Mouse (Mus musculus) intestine, embryonic 14.5 days (tissue): ENCODE results near the gene Clmn. TPM values are rescaled to one million over a fixed set of nuclear protein-coding genes. Genes with fewer than 3 reads are reported as not detected.

Experiments used
- ATAC-seq: fragments of 200-750 bp; cut with Nextera tagmentation; replicated peaks from 2 replicates; pipeline ENCODE4 v1.8.0; 2017; ENCODE audit warnings: low read depth, moderate number of reproducible peaks, moderate TSS enrichment, moderate library complexity; ENCODE audit not compliant: low FRiP score, low TSS enrichment
- DNase-seq: peaks from one replicate; pipeline ENCODE4 v3.0.0-alpha.2; 2018; ENCODE audit warnings: low spot score
- H3K27ac ChIP-seq: fragments of 300-500 bp; sonication (generic); 2 replicates; pipeline ENCODE4 v1.5.1; 2014; ENCODE audit warnings: low read depth, mild to moderate bottlenecking, control low read depth
- H3K27me3 ChIP-seq: fragments of 300-500 bp; sonication (generic); replicated peaks from 2 replicates; pipeline ENCODE4 v1.6.1; 2014; ENCODE audit warnings: low read length, control low read depth; ENCODE audit not compliant: control insufficient read depth, insufficient read depth
- H3K36me3 ChIP-seq: fragments of 300-500 bp; sonication (generic); 2 replicates; pipeline ENCODE4 v1.6.1; 2014; ENCODE audit warnings: low read length, control low read depth; ENCODE audit not compliant: control insufficient read depth, insufficient read depth
- H3K4me1 ChIP-seq: fragments of 300-500 bp; sonication (generic); replicated peaks from 2 replicates; pipeline ENCODE4 v1.6.1; 2014; ENCODE audit warnings: low read length, control low read depth, mixed read lengths; ENCODE audit not compliant: control insufficient read depth, insufficient read depth
- H3K4me2 ChIP-seq: fragments of 300-500 bp; sonication (generic); 2 replicates; pipeline ENCODE4 v1.6.1; 2014; ENCODE audit warnings: low read length
- H3K4me3 ChIP-seq: fragments of 300-500 bp; sonication (generic); 2 replicates; pipeline ENCODE4 v1.5.1; 2014; ENCODE audit warnings: low read depth, low read length, control low read depth, mixed read lengths
- H3K9ac ChIP-seq: fragments of 300-500 bp; sonication (generic); 2 replicates; pipeline ENCODE4 v1.6.1; 2014; ENCODE audit warnings: mild to moderate bottlenecking, low read length
- H3K9me3 ChIP-seq: fragments of 300-500 bp; sonication (generic); 2 replicates; pipeline ENCODE4 v1.6.1; 2016; ENCODE audit warnings: low read length, control low read depth; ENCODE audit not compliant: control insufficient read depth
- WGBS: fragments of 180-500 bp; shearing (Covaris S2); extraction: QIAGEN DNeasy Blood & Tissue Kit; methylation state at CpG from one replicate; pipeline ENCODE4 v1.1.7; 2014; 5-methylcytosine and 5-hydroxymethylcytosine counted together
- polyA plus RNA-seq: library from polyadenylated mRNA; unstranded; fragments of >200 nt; fragmentation: Nextera tagmentation; extraction: Ambion mirVana; gene quantifications from 2 replicates; pipeline ENCODE4 v1.2.1, GENCODE M21; 2014

The Clmn gene
- polyA plus RNA-seq, 1 experiment from 2014 or later = 3.4 TPM

GRCm38 (mm10) chr12:104812711-104813110, 52.2 kb downstream of the Clmn start:
- H3K4me2 ChIP-seq = no peak overlapping the region
- no peak overlapping the region for H3K27ac ChIP-seq
- H3K9me3 ChIP-seq = no peaks in the 10 kb centered on the region
- no peak overlapping the region for H3K4me3 ChIP-seq
- no peak for DNase-seq
- WGBS = 78% methylated on average over 4 of the region's 4 CpGs
- no peak for ATAC-seq
- H3K9ac ChIP-seq = no peak overlapping the region
- H3K4me1 ChIP-seq = peaks cover 19% of the 10 kb centered on the region; the same call in 1 of the 2 replicates
- no peaks in the 10 kb centered on the region for H3K27me3 ChIP-seq
- H3K36me3 ChIP-seq = no peaks in the 10 kb centered on the region

GRCm38 (mm10) chr12:104810923-104811443, 53.9 kb downstream of the Clmn start:
- Histone ChIP-seq H3K4me1 (peaks cover 19% of the 10 kb centered on the region; the same call in 1 of the 2 replicates), H3K4me3 (no peak overlapping the region), H3K9me3 (no peaks in the 10 kb centered on the region), H3K27me3 (no peaks in the 10 kb centered on the region), H3K36me3 (no peaks in the 10 kb centered on the region), H3K4me2 (no peak overlapping the region), H3K9ac (no peak overlapping the region), H3K27ac (no peak overlapping the region)
- 51% methylated on average over 7 of the region's 7 CpGs for WGBS
- ATAC-seq (no peak), DNase-seq (no peak)

GRCm38 (mm10) chr12:104808421-104809067, 56.3 kb downstream of the Clmn start:
- peaks cover 16% of the 10 kb centered on the region; the same call in 1 of the 2 replicates for H3K4me1 ChIP-seq
- no peaks in the 10 kb centered on the region for H3K9me3 ChIP-seq
- no peak for DNase-seq
- no peak overlapping the region for H3K9ac ChIP-seq
- ATAC-seq = 0 out of 2 replicates have a peak, but pooled peaks have one; percentile 9
- no peak overlapping the region for H3K4me3 ChIP-seq
- H3K36me3 ChIP-seq = no peaks in the 10 kb centered on the region
- no peak overlapping the region for H3K4me2 ChIP-seq
- no peak overlapping the region for H3K27ac ChIP-seq
- WGBS = 53% methylated on average over 17 of the region's 17 CpGs
- no peaks in the 10 kb centered on the region for H3K27me3 ChIP-seq

GRCm38 (mm10) chr12:104806680-104807375, 58.0 kb downstream of the Clmn start:
- 74% methylated on average over 4 of the region's 4 CpGs for WGBS
- H3K4me2 ChIP-seq = no peak overlapping the region
- no peak for DNase-seq
- H3K4me1 ChIP-seq = peaks cover 16% of the 10 kb centered on the region
- no peak for ATAC-seq
- no peak overlapping the region for H3K9ac ChIP-seq
- no peaks in the 10 kb centered on the region for H3K27me3 ChIP-seq
- no peak overlapping the region for H3K4me3 ChIP-seq
- H3K36me3 ChIP-seq = no peaks in the 10 kb centered on the region
- no peak overlapping the region for H3K27ac ChIP-seq
- H3K9me3 ChIP-seq = no peaks in the 10 kb centered on the region

- no peaks in the 10 kb centered on the region; the same call in 1 of the 2 replicates for H3K4me1 ChIP-seq
- no peak overlapping the region for H3K4me3 ChIP-seq
- 58% methylated on average over 9 of the region's 9 CpGs for WGBS
- ATAC-seq = no peak
- no peak for DNase-seq
- no peak overlapping the region for H3K27ac ChIP-seq
- H3K36me3 ChIP-seq = peaks cover 17% of the 10 kb centered on the region
- no peak overlapping the region for H3K9ac ChIP-seq
- peaks cover 5% of the 10 kb centered on the region for H3K9me3 ChIP-seq
- H3K27me3 ChIP-seq = no peaks in the 10 kb centered on the region
- H3K4me2 ChIP-seq = no peak overlapping the region
Measured at GRCm38 (mm10) chr12:104801494-104802260, 63.2 kb downstream of the Clmn start.

GRCm38 (mm10) chr12:104799365-104799764, 65.5 kb downstream of the Clmn start:
- H3K4me2 ChIP-seq = no peak overlapping the region
- no peak for ATAC-seq
- no peaks in the 10 kb centered on the region; the same call in 1 of the 2 replicates for H3K4me1 ChIP-seq
- no peak overlapping the region for H3K27ac ChIP-seq
- H3K4me3 ChIP-seq = no peak overlapping the region
- H3K9ac ChIP-seq = no peak overlapping the region
- H3K36me3 ChIP-seq = peaks cover 17% of the 10 kb centered on the region
- peaks cover 5% of the 10 kb centered on the region for H3K9me3 ChIP-seq
- no peaks in the 10 kb centered on the region for H3K27me3 ChIP-seq
- no peak for DNase-seq
- WGBS = 90% methylated on average over 3 of the region's 3 CpGs

- peaks cover 17% of the 10 kb centered on the region for H3K36me3 ChIP-seq
- no peak overlapping the region for H3K4me3 ChIP-seq
- peaks cover 5% of the 10 kb centered on the region for H3K9me3 ChIP-seq
- H3K4me1 ChIP-seq = no peaks in the 10 kb centered on the region; the same call in 1 of the 2 replicates
- no peaks in the 10 kb centered on the region for H3K27me3 ChIP-seq
- no peak overlapping the region for H3K27ac ChIP-seq
- no peak overlapping the region for H3K4me2 ChIP-seq
- H3K9ac ChIP-seq = no peak overlapping the region
- WGBS = 94% methylated on average over 6 of the region's 6 CpGs
- ATAC-seq (no peak), DNase-seq (no peak)
Measured at GRCm38 (mm10) chr12:104797905-104798304, 67.0 kb downstream of the Clmn start.

- WGBS = 87% methylated on average over 11 of the region's 11 CpGs
- ATAC-seq (no peak), DNase-seq (no peak)
- Histone ChIP-seq H3K4me3 (no peak overlapping the region), H3K27me3 (no peaks in the 10 kb centered on the region), H3K36me3 (peaks cover 17% of the 10 kb centered on the region), H3K9ac (no peak overlapping the region), H3K4me2 (no peak overlapping the region), H3K9me3 (peaks cover 5% of the 10 kb centered on the region), H3K27ac (no peak overlapping the region), H3K4me1 (no peaks in the 10 kb centered on the region)
Measured at GRCm38 (mm10) chr12:104796635-104797378, 68.1 kb downstream of the Clmn start.
